Mouse (Mus musculus) naive thymus-derived CD4-positive, alpha-beta T cell, adult 2 months (primary cell): ENCODE measurements around the gene Myo10.
"Not testable (repeated sequence)": the region's sequence is repeated elsewhere in the genome, so short reads cannot be mapped to it uniquely, and the experiment has no call there.

Experiments used
- DNase-seq: peaks from one replicate; pipeline ENCODE4 v3.0.0-alpha.2; 2011; ENCODE audit warnings: low read depth

Myo10 gene

GRCm38 (mm10) chr15:25690746-25691105 is 68.4 kb downstream of the Myo10 start:
- no peak for DNase-seq

GRCm38 (mm10) chr15:25692254-25692950 is 70.1 kb downstream of the Myo10 start:
- peak; percentile 75 for DNase-seq

GRCm38 (mm10) chr15:25693708-25694107 is 71.4 kb downstream of the Myo10 start:
- no peak for DNase-seq

- DNase-seq = no peak
Observed at GRCm38 (mm10) chr15:25694749-25695148, 72.4 kb downstream of the Myo10 start.

- peak; percentile 37 for DNase-seq
Observed at GRCm38 (mm10) chr15:25695253-25695652, 72.9 kb downstream of the Myo10 start.

GRCm38 (mm10) chr15:25695883-25696282 is 73.6 kb downstream of the Myo10 start:
- peak; percentile 85 for DNase-seq

- DNase-seq = no peak
Observed at GRCm38 (mm10) chr15:25696660-25697059, 74.3 kb downstream of the Myo10 start.

- DNase-seq = no peak
Observed at GRCm38 (mm10) chr15:25699032-25699557, 76.8 kb downstream of the Myo10 start.

GRCm38 (mm10) chr15:25702602-25703001 is 80.3 kb downstream of the Myo10 start:
- DNase-seq = no peak

GRCm38 (mm10) chr15:25704809-25705585 is 82.7 kb downstream of the Myo10 start:
- DNase-seq = no peak

GRCm38 (mm10) chr15:25706874-25707554 is 84.7 kb downstream of the Myo10 start:
- peak; percentile 56 for DNase-seq

- DNase-seq = no peak
Observed at GRCm38 (mm10) chr15:25707891-25708290, 85.6 kb downstream of the Myo10 start.

- no peak for DNase-seq
Observed at GRCm38 (mm10) chr15:25710876-25711275, 88.6 kb downstream of the Myo10 start.

- DNase-seq = no peak
Observed at GRCm38 (mm10) chr15:25712877-25713276, 90.6 kb downstream of the Myo10 start.

- DNase-seq = no peak
Observed at GRCm38 (mm10) chr15:25713587-25714361, 91.4 kb downstream of the Myo10 start.

- DNase-seq = no peak
Observed at GRCm38 (mm10) chr15:25715218-25715995, 93.1 kb downstream of the Myo10 start.

GRCm38 (mm10) chr15:25715996-25716395 is 93.7 kb downstream of the Myo10 start:
- no peak for DNase-seq

GRCm38 (mm10) chr15:25717006-25717405 is 94.7 kb downstream of the Myo10 start:
- peak; percentile 88 for DNase-seq

- not testable (repeated sequence) for DNase-seq
Observed at GRCm38 (mm10) chr15:25718104-25718503, 95.8 kb downstream of the Myo10 start.

GRCm38 (mm10) chr15:25719270-25719669 is 96.9 kb downstream of the Myo10 start:
- no peak for DNase-seq

- no peak for DNase-seq
Observed at GRCm38 (mm10) chr15:25720263-25720662, 97.9 kb downstream of the Myo10 start.
